Mouse (Mus musculus) gonadal fat pad, adult 2 months (tissue): ENCODE results near the gene H2-T24. TPM values are rescaled to one million over a fixed set of nuclear protein-coding genes. Genes with fewer than 3 reads are reported as not detected.
A peak's percentile ranks its signal among the peaks of the same experiment; 100 is the strongest.

Experiments
- DNase-seq: peaks from one replicate; pipeline ENCODE4 v3.0.0-alpha.2; 2012; ENCODE audit warnings: low read depth
- polyA plus RNA-seq: library from polyadenylated mRNA; depleted of rRNA; stranded (reverse); fragments of >200 nt; gene quantifications from 2 replicates; pipeline ENCODE4 v1.2.3, GENCODE M21; 2012; rRNA removed

The H2-T24 gene
- polyA plus RNA-seq, 1 experiment: 1.7 TPM

DNA sequence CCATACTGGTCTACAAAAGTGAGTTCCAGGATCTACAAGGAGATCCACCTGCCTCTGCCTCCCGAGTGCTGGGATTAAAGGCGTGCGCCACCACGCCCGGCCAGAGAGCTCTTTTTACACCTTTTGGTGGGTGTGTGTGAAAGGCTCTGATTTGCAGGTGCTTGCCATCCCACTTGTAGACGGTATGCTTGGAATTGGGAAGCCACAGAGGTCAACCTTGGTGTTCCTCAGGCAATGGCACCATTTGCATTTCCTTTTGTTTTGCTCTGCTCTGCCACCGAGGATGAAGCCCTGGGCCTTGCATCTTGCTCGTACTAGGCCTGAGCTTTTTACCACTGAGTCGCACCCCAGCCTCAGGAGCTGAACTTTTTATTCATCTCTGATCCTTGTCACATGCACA lies 38.6 kb downstream of the H2-T24 start:
- DNase-seq: no peak

DNA sequence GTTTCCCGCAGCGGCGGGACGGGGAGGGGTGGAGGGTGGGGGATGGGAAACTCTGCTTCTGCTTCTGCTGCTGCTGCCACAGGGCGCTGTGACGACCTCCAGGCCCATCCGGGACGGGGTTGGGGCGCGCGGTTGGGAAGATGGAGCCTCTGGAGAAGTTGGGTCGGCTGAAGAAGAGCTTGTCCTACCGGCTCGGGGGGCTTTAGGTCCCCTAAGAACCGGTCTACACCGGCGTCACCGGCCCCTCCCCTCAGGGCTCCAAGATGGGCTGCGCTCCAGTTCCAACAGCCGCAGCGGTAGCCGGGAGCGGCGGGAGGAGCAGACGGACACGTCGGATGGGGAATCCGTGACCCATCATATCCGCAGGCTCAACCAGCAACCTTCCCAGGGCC lies 40.0 kb downstream of the H2-T24 start:
- DNase-seq: no peak

DNA sequence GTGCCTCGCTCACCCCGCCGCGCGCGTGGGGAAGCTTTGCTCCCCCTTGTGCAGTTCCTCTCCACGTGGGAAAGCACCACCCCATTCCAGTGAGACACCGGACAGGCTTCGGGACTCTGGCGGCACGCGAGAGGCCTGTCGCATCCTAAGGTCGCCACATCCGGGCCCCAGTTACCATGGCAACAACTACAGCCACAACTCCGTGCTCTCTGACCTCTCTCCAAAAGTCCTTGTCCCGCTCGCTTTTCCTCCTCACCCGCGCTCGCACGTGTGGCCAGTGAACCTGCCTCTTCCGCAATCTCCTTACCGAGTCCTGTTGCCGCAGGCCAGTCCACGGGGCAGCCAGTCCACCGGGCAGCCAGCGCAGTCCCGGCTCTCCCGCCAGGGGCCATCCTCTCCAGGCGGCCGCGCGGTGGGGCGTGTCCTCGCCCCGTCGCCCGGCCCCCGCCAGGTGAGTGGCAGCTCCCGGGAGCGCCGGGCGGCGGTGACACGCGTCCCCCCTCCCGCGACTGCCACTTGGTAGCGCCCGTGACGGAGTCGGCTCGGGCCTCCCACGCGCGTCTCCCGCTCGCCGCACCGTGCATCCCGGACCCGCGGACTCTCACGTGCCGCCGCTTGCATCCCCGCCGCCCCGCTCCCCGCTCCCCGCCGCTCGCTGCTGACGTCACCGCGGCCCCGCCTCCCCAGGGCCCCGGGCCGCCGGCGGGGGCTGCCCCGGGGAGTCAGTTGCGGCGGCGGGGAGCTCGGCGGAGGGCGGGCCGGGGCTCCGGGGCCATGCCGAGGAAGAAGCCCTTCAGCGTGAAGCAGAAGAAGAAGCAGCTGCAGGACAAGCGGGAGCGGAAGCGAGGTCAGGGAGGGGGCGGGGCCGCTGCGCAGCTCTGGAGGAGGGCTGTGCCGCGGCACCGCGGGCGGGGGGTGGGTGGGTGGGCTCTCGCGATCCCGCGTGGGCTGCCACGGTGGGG lies 40.7 kb downstream of the H2-T24 start, which contains the start of the genes Gnl1 and Prr3:
TSS of gene Gnl1 (plus strand) at position 451 of the 962 bp plus-strand sequence.
TSS of gene Prr3 (minus strand) at position 836 of the 962 bp plus-strand sequence.
- no peak for DNase-seq

DNA sequence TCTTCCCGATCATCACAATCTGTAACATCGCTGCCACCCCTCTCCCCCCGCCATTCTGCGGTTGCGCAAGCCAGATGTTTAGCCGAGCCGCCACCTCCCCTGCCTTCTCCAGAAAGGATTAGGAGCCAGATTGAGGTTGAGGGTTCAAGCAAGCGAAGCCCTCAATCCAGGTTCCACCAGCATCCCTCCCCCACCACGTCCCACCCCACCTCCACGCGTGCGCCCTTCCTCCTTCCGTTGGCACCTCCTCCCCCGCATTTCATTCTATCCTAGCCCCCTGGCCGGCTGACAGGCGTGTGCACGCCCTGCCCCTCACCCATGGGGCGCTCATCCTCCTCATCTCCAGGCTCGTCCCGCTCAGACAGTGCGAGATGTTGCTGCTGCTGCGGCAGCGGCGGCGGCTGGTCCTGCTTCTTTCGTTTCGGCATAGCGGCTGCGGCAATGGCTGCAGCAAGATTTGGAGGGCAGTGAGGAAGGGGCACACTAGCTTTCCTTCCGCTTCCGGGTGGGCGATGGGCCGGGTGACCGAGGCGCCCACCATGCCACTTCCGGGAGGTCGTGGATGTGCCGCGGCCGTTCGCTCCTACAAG lies 41.5 kb downstream of the H2-T24 start:
- DNase-seq: no peak

DNA sequence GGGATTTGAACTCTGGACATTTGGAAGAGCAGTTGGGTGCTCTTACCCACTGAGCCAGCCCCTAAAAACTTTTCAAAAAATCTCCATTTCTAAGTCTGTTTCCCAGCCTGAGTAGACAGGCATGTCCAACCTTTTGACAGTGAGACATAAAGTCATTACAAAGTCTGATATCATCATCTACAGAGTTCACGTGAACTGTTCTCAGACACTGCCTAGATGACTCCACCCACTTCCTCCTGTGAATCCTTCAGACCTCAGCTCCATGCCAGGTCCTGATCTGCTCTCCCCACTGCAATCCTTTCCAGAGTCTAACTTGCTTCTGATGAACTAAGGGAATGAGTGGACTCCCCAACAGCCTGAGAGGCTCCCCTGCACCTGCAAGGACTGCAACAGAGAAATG lies 48.2 kb downstream of the H2-T24 start:
- DNase-seq: no peak

DNA sequence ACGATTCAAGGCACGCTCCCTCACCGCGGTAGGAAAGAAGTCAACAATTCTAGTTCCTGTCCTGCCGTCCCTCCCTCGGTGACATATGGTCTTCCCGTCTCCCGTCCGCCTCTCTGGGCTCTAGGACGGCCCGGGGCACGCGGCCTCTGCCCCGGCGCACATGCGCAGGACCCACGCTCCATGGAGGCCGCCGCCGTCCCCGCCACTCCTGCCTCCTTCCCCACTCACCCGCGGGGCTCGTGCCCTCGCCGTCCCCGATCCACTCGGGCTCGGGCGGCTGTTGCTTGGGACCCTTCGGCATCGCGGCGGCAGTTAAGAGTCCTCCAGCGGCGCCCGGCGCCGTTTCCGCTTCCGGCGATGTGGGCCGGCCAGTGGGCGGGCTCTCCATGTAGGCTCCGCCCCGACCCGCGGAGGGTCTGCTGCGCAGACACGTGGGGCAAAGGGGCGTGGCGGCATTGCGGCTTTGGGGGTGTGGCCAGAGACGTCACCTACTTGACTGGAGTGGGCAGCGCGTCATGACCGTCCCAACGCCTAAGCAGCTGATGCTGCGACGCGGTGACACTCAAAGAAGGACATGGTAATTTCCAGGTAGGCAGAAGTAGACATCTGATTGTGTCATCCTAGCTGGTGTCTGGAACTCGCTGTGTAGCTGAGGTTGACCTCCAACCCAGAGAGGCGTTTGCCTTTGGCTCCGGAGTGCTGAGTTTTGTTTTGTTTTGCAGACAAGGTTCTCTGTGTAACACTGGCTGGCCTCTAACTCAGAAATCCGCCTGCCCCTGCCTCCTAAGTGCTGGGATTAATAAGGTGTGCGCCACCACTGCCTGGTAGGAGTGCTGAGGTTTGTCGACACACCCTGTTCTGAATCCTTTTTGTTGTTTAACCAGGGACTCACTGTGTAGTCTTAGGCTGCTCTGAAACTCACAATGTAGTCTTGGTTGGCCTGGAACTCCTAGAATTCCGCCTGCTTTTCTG lies 50.7 kb downstream of the H2-T24 start, which contains the start of gene Abcf1:
TSS of gene Abcf1 (minus strand) at position 344 of the 972 bp plus-strand sequence.
- DNase-seq: peak; percentile 81

DNA sequence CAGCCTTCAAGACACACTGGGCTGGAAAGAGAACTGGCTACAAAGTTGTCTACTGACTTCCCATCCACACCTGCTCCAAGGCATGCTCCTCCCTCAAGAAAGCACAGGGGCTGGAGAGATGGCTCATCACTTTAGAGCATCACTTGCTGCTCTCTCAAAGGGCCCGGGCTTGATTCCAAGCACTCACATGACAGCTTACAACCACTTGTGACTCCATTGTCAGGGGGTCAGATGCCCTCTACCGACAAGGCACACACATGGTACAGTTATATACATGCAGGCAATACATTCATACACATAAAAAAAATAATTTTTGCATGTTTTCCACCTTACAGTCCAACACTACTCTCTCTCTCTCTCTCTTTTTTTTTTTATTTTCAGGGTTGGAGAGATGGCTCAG lies 52.7 kb downstream of the H2-T24 start:
- no peak for DNase-seq

DNA sequence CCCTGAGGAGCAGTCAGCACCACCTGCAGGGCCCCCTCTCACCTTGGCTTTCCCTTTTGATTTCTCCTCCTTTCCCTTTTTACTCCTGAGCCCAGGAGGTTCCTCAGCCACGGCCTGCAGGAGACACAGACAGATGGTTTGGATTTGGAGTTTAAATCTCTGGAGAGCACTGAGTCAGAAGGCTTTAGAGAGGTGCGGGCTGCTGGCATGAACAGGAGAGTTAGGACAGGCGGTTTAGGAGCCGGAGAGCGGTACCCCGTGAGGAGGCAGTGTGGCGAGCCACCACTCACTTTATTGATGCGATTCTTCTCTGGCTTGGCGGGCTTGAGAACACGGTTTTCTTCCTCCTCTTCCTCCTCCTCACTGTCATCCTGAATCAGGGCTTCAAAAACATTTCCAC lies 57.1 kb downstream of the H2-T24 start:
- no peak for DNase-seq

DNA sequence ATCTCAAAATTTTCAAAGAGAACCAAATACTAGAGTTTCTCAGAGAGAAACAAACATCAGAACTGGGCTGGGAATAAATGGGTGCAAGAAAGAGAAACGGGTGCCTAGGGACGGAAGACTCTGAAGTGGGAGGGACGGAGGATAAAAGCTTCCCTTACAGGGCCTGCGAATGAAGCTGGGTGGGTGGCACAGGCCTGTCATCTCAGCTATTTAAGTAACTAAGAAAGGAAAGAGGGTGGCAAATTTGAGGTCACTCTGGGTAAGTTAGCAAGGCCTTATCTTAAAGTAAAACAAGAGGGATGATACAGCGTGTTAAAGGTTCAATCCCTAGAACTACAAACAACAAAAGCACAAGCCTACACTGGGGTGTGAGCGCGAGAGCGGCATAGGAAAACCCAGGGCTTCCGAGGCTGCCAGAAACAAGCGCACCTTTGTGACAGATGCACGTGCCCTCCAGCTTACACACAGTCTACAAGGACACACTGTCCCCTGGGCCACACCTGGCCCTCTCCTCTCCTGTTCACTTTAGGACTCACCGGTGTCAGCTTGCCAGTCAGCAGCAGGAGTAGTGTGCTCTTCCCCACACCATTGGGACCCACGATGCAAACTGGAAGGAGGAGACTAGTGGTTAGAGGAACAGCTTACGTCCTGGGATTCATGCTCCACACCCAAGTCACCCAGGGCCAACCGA lies 61.7 kb downstream of the H2-T24 start:
- DNase-seq: no peak

Other genes starting within 250 kb of the H2-T24 start
- 16.8 and 19.5 TPM in 2 replicates for gene Ier3, start 198.9 kb downstream of the H2-T24 start, polyA plus RNA-seq
- 68.4 and 96.1 TPM in 2 replicates for gene Flot1, start 197.3 kb downstream of the H2-T24 start, polyA plus RNA-seq
- 245 and 297 TPM in 2 replicates for gene Tubb5, start 182.3 kb downstream of the H2-T24 start, polyA plus RNA-seq
- gene Mdc1, start 179.0 kb downstream of the H2-T24 start, polyA plus RNA-seq: 8.2 and 10.0 TPM in 2 replicates
- gene Nrm, start 159.2 kb downstream of the H2-T24 start, polyA plus RNA-seq: 6.9 and 7.8 TPM in 2 replicates
- 43.2 and 48.6 TPM in 2 replicates for gene Ppp1r18, start 155.0 kb downstream of the H2-T24 start, polyA plus RNA-seq
- 49.9 and 52.4 TPM in 2 replicates for gene Dhx16, start 140.7 kb downstream of the H2-T24 start, polyA plus RNA-seq
- gene 2310061I04Rik, start 123.1 kb downstream of the H2-T24 start, polyA plus RNA-seq: 41.2 and 50.3 TPM in 2 replicates
- 56.5 and 62.4 TPM in 2 replicates for gene Atat1, start 110.5 kb downstream of the H2-T24 start, polyA plus RNA-seq
- 86.1 and 110 TPM in 2 replicates for gene Mrps18b, start 104.2 kb downstream of the H2-T24 start, polyA plus RNA-seq
- gene Ppp1r10, start 104.1 kb downstream of the H2-T24 start, polyA plus RNA-seq: 31.1 and 35.8 TPM in 2 replicates
- gene Abcf1, start 50.8 kb downstream of the H2-T24 start, polyA plus RNA-seq: 57.2 and 59.9 TPM in 2 replicates
- gene Gnl1, start 40.7 kb downstream of the H2-T24 start, polyA plus RNA-seq: 20.7 and 30.2 TPM in 2 replicates
- 18.7 and 21.4 TPM in 2 replicates for gene Prr3, start 40.3 kb downstream of the H2-T24 start, polyA plus RNA-seq
- gene H2-T23, start 12.3 kb upstream of the H2-T24 start, polyA plus RNA-seq: 86.4 and 99.4 TPM in 2 replicates
- gene H2-T22, start 22.2 kb upstream of the H2-T24 start, polyA plus RNA-seq: 59.2 and 59.6 TPM in 2 replicates
- 0.06 TPM in 1 of 2 replicates, not detected in the other for gene Gm6034, start 22.4 kb upstream of the H2-T24 start, polyA plus RNA-seq
- gene Gm11127, start 37.8 kb upstream of the H2-T24 start, polyA plus RNA-seq: 0.18 and 0.23 TPM in 2 replicates
- gene Gm19684, start 101.1 kb upstream of the H2-T24 start, polyA plus RNA-seq: 0.08 and 0.19 TPM in 2 replicates
- not detected in 2 replicates for gene Gm7030, start 108.9 kb upstream of the H2-T24 start, polyA plus RNA-seq
- 0.16 and 0.28 TPM in 2 replicates for gene Gm8909, start 148.0 kb upstream of the H2-T24 start, polyA plus RNA-seq
- gene H2-T3, start 169.7 kb upstream of the H2-T24 start, polyA plus RNA-seq: not detected in 2 replicates
- 52.7 and 58.0 TPM in 2 replicates for gene Rpp21, start 237.5 kb upstream of the H2-T24 start, polyA plus RNA-seq